Mouse (Mus musculus) ES-CJ7 (cell line): ENCODE measurements around the gene Rsph3a.
"Not testable (repeated sequence)": the region's sequence is repeated elsewhere in the genome, so short reads cannot be mapped to it uniquely, and the experiment has no call there.

Experiments
- DNase-seq: peaks from one replicate; pipeline ENCODE4 v3.0.0; 2011; ENCODE audit warnings: low read depth, low spot score

Gene Rsph3a

DNA sequence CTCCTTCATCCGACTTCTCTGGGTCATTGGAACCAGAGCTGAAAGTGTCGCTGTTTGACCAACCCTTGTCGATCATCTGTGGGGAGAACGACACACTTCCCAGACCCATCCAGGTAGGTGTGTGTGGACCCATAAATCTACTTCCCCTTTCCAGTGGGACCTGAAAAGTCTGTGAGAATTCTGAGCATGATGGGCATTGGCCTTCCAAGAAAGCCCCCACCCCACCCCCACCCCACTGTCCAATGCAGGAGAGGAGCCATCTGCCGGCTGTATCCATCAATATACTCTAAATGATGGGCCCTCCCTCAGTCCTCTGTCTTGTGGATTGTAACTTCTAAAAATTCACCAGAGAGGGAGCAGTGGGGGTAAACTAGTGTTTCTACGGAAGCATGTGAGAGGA lies 16.8 kb upstream of the Rsph3a start:
- no peak for DNase-seq

DNA sequence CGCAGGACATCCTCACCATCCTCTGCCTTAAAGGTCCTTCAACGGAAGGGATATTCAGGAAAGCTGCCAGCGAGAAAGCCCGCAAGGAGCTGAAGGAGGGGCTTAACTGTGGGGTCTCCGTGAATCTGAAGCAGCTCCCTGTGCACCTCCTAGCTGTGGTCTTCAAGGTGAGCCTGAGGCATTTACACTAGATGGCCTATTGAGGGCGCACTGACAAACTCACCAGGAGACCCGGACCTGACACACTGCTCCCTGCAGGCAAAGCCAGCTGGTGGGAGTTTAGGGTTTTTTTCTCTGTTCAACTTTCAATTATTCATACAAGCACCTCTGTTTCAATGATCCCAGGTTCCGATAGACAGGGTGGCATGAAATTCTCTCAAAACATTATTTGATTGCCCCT lies 16.1 kb upstream of the Rsph3a start:
- DNase-seq = peak; percentile 83

DNA sequence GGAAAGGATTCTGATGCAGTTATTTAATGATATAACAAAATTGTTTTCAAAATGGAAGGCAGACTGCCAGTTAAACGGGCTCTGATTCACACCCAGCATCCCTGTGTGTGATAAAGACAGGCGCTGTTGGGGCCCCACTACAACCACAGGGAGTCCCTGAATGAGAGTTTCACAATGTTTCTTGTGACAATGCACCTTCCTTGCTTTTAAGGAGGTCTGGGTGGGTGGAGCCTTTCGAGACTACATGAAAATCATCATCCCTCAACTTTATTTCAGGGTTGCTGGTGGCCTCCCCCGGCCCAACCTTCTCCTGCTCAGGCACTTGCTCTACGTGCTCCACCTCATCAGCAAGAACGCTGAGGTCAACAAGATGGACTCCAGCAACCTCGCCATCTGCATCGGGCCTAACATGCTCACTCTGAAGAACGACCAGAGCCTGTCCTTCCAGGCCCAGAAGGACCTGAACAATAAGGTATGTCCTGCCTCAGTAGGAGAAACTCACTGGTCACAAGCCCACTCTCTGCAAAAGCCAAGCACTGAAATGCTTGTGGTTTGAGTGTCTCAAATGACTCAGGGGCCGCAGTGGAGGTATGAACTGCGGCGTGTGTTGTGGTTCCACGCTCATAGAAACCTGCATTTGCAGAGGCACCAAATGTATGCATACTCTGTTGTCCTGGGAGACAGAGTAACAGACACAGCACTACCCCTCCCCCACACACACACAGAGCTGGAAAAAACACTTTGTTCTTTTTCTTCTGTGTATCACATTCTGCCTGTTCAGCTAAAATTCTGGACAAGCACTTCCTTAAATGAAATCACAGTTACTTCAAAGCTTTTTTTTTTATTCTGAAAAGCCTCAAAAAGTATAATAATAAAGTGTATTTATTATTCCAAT lies 14.1 kb upstream of the Rsph3a start:
- DNase-seq = no peak

DNA sequence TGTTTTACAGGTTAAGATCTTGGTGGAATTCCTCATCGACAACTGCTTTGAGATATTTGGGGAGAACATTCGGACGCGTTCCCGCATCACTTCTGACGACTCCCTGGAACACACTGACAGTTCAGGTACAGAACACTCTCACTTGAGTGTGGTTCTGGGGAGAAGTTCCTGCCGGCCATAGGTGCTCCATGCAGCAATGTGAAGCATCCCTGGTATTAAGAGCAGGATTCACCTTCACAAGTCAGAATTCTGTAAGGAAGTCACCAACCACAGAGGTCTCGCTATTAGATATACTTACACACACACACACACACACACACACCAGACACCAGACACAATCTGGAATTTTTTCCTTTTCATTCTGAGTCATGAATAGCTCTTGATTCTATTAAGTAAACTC lies 13.3 kb upstream of the Rsph3a start:
- not testable (repeated sequence) for DNase-seq

DNA sequence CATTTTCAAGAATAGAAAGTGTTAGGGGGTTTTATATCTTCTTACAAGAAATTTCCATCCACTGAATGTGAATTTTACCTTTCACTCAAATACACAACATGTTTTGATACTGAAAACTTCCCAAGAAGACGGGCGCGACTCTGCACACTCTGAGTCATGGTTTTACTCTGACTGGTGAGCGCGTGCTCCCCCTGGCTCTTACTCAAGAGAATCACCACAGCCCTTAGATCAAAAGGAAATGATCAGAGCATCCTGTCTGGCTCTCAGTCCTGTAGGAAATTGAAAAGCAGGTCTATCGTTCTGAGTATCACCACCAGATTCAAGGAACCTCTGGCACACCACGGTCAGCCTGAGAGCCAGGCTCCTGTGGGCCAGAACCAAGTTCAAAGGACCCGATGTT lies 5.8 kb upstream of the Rsph3a start:
- peak; percentile 35 for DNase-seq

DNA sequence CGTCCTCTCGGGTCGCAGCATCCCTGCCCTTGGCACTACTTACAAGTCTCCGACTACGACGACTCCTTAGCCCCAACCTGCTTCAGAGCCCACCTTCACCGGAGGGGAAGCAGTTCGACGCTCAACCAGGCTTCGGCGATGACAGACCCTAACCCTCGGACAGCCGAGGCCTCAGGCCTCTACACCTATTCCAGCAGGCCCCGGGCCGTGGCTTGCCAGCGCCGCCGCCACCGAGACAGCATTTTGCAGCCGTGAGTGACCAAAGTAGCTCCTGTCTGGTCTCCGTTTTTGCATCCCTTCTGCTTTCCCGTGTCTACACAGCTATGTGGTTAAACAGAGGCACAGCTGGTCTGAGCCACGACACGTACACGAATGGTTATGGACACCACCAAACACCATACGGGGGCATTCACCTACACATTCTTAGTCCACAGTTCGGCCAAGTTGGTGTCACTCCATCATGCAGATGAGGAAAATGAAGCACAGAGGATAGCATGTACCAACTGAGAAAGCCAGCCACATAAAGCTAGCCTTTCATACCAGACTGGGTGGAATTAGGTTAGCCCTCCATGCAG lies 726 bp downstream of the Rsph3a start:
- not testable (repeated sequence) for DNase-seq

DNA sequence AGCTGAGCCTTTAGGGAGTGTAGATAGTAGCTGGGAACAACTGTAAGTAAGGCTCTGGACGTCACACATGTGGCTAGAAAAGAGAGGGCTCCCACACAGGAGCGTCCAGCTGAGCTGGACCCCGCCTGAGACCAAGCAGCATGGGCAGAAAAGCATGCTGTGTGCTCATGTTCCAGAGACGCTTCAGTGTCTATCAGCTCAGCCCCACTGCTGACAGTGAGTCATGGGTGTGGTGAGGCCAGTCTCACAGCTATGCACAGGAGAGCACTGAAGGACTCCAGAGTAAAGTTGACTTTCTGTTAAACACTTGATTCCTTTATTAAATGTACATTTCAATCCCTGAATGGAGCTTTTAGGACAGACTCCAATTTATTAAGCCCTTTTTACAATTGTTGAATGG lies 5.9 kb downstream of the Rsph3a start:
- not testable (repeated sequence) for DNase-seq

DNA sequence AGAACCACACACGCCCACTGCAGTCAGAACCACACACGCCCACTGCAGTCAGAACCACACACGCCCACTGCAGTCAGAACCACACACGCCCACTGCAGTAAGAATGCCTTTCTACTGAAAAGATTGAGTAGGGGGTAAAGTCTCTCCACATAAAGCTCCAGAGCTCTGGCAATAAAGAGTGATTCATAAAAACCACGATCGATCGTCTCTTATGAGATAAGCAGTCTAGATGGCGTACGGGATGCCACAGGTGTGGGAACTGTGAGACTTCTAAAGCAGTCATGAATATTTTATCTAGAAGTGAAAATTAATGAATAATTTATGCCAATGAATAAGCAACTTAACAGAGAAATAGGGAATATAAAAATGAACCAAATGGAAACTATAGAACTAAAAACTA lies 11.8 kb downstream of the Rsph3a start:
- DNase-seq = not testable (repeated sequence)

DNA sequence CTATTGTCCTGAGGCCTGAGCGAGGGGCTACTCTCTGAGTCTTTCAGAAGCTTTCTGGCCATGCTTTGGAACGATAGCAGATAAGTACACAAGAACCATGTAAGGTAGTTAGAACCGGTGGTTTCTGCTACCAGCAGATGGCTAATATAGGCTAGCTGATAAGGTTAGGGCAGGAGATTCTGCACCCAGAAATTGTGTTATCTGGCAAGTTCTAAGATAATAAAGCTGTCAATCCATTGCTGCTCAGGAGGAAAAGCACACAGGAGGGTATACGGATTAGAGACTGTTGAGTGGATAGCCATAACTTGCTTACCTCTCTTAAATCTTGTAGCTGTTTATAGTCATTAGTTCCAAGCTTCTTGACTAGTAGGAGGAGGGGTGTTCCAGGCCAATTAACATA lies 17.9 kb downstream of the Rsph3a start:
- DNase-seq = not testable (repeated sequence)

DNA sequence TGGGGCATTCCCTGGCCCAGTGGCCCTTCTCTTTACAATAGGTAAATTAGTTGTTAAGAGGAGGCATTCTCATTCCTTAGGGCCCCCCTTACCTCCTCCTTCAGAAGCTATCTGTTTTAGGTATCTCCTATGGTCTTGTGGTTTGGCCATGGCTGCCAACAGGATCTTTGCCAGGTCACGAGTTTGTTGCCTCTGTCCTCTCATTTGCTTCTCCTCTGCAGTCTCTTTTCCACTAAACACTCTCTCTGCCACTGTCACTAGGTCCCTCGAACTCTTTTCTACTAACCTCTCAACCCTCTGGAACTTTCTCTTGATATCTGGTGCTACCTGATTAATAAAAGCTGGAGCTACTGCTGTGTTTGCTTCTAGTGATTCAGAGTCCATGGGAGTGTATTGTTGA lies 19.0 kb downstream of the Rsph3a start:
- DNase-seq = not testable (repeated sequence)

DNA sequence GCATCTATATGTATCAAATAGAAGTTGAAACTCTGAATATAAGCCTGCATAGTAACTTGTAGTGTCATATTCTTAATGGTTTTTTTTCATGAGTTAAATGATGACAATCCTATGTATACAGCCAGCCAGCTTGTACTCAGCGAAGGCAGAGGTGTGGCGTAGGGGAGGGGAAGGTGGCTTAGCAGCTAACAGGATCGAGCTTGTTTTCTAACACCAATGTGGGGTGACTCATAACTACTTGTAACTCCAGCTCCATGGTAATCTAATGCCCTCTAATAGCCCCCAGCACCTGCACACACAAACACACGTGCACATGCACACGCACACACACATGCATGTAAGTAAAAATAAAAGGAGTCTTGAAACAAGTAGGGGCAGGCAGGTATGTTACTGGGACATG lies 23.1 kb downstream of the Rsph3a start:
- DNase-seq = not testable (repeated sequence)

DNA sequence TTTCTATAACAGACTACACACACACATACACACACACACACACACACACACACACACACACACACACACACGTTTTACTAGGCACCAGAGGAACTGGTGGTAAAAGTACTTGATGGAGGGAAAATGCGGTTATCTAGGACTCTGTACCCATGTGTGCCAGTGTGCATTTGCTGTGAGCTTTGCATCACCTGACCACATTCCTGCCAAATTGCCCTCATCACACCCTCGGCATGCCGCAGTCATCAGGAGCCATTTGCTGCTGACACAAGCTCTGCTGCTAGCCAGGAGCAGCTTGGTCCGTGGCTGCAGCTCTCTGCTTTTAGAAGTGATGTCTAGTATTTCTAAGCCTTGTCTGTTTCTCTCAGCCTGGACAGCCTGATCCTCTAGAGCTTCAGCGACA lies 24.4 kb downstream of the Rsph3a start:
- DNase-seq = not testable (repeated sequence)

DNA sequence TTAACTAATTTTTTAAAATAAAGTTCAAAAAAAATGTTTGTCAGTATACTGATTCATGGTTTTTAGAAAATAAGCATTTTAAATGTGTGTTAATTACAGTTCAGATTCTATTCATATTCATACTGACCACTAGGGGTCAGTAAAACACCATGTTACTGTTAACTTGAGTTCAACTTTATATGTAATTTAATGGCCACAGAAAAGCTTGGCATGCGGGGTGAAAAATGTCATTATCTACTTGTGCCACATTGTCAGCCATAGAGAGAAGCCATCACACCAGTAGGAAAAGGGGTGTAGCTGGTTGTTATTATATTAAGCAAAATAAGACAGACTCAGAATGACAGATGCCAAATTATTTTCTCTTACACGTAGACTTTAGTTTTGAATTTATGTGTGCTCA lies 38.1 kb downstream of the Rsph3a start:
- DNase-seq = not testable (repeated sequence)

DNA sequence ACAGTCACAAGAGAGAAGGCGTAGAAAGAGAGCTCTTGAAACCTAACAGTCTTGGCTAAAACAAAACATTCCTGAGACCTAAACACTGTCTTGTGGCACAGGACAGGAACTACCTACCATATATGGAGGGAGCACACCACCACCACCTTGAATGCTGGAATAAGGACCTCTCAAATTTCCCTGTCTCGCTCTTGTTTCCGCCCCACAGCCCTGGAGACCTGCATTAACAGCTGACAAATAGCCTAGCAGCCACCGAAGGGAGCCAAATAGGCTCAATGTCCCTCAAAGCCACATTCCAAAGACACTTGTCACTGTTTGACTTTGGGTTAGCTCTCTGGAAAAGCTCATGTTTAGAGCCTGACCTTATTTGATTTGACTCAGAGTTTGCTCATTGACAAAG lies 40.2 kb downstream of the Rsph3a start:
- DNase-seq = not testable (repeated sequence)

DNA sequence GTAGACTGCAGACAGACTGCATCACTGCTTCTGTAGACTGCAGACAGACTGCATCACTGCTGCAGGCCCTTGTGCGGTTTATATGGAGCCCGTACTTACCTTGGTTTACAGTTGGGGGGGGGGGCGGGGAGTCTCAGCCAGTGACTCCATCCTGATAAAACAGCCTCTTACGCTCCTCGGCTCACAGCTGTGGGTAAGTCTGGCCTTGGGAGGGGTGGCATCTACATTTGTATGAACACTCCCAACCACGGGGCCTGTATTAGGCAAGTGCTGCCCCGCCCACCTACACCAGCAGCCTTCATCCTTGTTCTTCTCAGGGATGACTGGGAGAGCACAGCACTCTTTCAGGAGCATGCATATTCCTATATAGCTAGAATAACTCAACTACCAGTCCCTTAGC lies 41.6 kb downstream of the Rsph3a start:
- DNase-seq = peak; percentile 9

DNA sequence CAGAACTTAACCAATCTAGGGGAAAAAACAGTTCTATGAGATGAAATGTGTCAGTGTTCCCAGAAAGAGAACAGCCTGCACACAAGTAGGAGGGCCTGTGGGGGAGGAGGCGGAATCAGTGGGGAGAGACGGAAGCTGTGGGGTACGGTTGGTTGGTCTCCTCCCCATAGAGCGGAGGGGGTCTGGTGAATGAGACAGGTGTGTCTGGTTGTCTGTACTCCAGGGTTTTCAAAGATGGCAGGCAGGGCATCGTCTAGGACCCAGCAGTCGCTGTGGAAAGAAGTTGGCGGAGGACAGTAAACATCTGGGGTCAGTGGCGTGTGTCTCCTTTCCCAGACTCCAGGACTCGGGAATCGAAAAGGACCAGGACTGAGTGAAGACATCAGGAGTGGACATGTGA lies 57.8 kb downstream of the Rsph3a start:
- not testable (repeated sequence) for DNase-seq

DNA sequence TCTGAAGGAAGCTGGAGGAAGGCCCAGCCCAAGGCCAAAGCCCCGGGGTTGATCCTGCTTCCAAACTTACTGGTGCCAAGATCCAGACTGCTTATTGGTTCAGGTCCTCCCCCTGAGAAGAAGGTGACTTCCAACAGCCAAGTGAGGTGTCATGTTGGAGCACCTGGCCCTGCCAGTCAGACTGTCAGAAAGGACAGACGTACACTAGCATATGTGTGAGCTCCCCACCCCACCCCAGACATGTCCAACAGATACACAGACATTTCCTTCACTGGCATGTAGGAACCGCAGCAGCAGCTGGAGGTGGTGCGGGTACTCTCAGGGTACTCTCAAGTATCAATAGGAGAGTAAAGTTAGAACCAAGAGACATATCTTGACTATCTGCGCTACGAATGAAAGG lies 61.4 kb downstream of the Rsph3a start:
- not testable (repeated sequence) for DNase-seq

DNA sequence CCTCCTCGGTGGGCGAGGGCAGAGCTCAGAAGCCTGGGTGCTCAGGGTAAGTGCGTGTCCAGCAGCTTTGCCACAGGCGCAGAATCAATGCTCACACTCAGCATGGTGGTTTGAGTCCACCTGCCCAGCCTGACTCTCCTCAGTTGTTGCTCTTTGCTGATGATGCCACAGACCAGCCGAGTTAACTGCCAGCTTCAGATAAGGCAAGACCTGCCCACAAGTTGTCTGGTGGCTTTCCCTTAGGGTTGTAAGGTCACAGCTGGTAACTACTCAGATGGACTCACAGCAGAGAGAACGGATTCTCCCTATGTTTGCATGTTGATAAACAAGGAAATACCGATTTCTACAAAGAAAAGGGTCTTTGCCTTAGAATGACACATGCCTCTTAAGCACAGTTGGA lies 64.2 kb downstream of the Rsph3a start:
- DNase-seq = not testable (repeated sequence)

DNA sequence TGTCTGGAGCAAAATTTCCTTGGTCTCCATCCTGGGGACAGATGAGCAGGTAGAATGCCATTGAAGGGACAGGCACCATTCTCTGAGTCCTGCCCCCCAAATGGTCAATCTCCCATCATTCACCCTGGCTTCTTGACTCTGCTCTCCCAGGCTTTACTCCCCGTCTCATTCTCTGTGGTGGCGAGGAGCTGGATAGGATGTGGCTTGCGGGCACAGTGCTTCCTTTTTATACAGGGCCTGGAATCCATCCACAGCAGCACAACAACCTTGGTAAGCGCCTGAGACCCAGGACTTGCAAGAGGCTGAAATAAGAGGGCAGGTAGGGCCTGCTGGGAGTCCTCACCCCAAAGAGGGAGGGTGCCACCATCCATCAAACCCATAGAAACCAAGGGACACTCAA lies 68.6 kb downstream of the Rsph3a start:
- DNase-seq = not testable (repeated sequence)

DNA sequence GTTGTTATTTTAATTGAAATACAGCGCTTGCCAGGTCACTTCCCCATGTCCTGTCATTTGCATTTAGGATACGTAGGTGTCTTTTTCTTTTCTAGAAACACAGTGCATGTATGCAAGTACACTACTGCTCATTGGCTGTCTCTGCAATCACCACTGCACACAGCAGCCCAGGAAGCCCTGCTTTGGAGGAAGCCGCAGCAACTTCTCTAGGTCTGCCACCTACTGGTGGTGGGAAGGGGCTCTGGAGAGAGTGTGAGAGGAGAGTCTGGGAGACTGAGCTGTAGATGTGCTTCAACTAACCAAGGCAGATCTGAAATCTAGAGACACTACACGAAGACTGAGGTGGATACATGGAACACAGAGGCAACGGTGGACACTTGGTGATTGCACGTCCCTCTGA lies 77.3 kb downstream of the Rsph3a start:
- DNase-seq = not testable (repeated sequence)

DNA sequence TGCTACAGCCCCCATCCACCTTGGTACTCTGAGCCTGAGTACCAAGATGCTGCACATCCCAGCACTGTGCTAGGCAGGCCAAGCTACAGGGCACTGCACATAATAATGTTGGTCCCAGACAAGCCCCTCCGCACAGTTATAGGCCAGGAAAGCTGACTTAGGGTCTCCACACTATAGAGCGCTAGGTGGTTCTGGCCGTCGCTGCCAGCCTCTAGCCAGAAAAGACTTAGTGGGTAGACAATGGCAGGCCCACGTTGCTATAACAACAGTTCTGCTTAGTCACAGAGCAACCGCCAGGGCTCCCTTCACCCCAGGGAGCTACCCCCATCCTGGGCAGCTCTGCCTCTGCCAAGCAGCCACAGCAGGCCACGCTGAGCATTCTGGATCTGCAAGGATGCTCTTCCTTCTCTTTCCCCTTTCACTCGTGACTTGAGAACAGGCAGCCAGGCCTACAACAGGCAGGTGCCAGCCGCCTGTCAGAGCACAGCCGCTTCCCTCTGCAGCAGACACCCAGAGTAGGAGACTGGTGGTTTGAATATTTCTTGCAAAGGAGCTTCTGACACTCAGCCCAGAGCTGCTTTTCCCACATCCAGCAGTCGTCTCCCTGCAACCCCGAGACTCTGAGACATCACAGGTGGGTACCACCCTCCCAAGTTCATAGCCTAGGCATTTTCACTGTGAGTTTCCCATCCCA lies 82.2 kb downstream of the Rsph3a start:
- DNase-seq = not testable (repeated sequence)
